Mouse (Mus musculus) liver, adult 2 months (tissue): ENCODE measurements at regions not wholly inside any gene's neighbourhood (a gene's known extent, or its start where the extent isn't known, plus 50 kb on each side); places are given as distances from the start of the nearest gene placed in this dataset.

Source experiments
- DNase-seq: peaks from one replicate; pipeline ENCODE4 v3.0.0-alpha.2; 2011; ENCODE audit warnings: low read depth, low spot score; ENCODE audit errors: extremely low read depth
- H3K27ac ChIP-seq: fragments of 200-500 bp; replicated peaks from 2 replicates; pipeline ENCODE4 v1.5.1; 2012; ENCODE audit warnings: low read depth, mild to moderate bottlenecking, control low read depth, inconsistent platforms, low read length; ENCODE audit not compliant: insufficient read depth
- H3K27me3 ChIP-seq: fragments of 200-500 bp; 2 replicates; pipeline ENCODE4 v1.6.1; 2012; ENCODE audit warnings: mild to moderate bottlenecking, moderate library complexity, low read length, inconsistent platforms; ENCODE audit not compliant: control insufficient read depth, insufficient read depth
- H3K36me3 ChIP-seq: fragments of 200-500 bp; 2 replicates; pipeline ENCODE4 v1.6.1; 2012; ENCODE audit warnings: low read length, inconsistent platforms; ENCODE audit not compliant: control insufficient read depth, insufficient read depth
- H3K4me1 ChIP-seq: fragments of 200-500 bp; 2 replicates; pipeline ENCODE4 v1.6.1; 2011; ENCODE audit warnings: low read length; ENCODE audit not compliant: control insufficient read depth, insufficient read depth
- H3K4me3 ChIP-seq: fragments of 200-500 bp; 2 replicates; pipeline ENCODE4 v1.5.1; 2011; ENCODE audit warnings: low read depth, mild to moderate bottlenecking, control low read depth, low read length, moderate library complexity; ENCODE audit not compliant: insufficient read depth
- H3K79me2 ChIP-seq: fragments of 200-500 bp; 2 replicates; pipeline ENCODE4 v1.6.1; 2012; ENCODE audit warnings: inconsistent platforms, mild to moderate bottlenecking, low read length, moderate library complexity; ENCODE audit not compliant: control insufficient read depth, insufficient read depth
- H3K9ac ChIP-seq: fragments of 200-500 bp; 2 replicates; pipeline ENCODE4 v1.6.1; 2012; ENCODE audit warnings: low read depth, mild to moderate bottlenecking, control low read depth, inconsistent platforms, low read length
- CTCF ChIP-seq: fragments of 200-500 bp; IDR thresholded peaks from 2 replicates; pipeline ENCODE4 v1.5.1; 2011; ENCODE audit warnings: low read depth, low read length, control low read depth
- POLR2A ChIP-seq: fragments of 200-500 bp; IDR thresholded peaks from 2 replicates; pipeline ENCODE4 v1.6.1; 2011; ENCODE audit warnings: low read length, control low read depth; ENCODE audit not compliant: insufficient read depth; ENCODE audit errors: extremely low read depth
- WGBS: fragments of 180-500 bp; shearing (Covaris S2); methylation state at CpG from one replicate; pipeline ENCODE4 v1.1.7; 2018; 5-methylcytosine and 5-hydroxymethylcytosine counted together

DNA sequence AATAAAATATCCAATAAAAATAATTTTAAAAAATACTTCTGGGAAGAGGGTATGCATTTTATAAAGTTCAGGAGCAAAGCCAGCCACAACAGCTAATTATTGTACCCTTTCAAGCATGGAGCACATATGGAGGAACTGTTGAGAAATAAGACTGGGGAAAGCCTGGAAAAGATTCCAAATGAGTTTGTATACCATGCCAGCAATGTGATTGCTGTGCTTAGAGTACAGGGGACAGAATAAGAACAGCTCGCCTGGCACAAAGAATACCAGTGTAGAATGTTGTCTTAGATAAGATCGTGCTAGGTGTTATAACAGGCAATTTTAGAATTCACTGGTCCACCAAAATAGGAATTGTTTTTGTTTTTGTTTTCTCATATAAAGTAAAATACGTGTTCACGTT is 78.6 kb upstream of the Gbe1 start:
- 91% methylated on average over 4 of the region's 4 CpGs for WGBS
- TF ChIP-seq POLR2A = no peak
- no peak for TF ChIP-seq CTCF
- no peak overlapping the region for H3K27ac ChIP-seq
- H3K9ac ChIP-seq = no peak overlapping the region
- no peaks in the 10 kb centered on the region for H3K4me1 ChIP-seq
- no peak overlapping the region for H3K4me3 ChIP-seq
- DNase-seq = no peak
- no peaks in the 10 kb centered on the region for H3K79me2 ChIP-seq
- no peaks in the 10 kb centered on the region for H3K36me3 ChIP-seq
- H3K27me3 ChIP-seq = no peaks in the 10 kb centered on the region

GRCm38 (mm10) chr16:70239432-70239941 is 74.3 kb upstream of the Gbe1 start:
- Histone ChIP-seq H3K27ac (no peak overlapping the region), H3K4me3 (no peak overlapping the region), H3K36me3 (no peaks in the 10 kb centered on the region), H3K9ac (no peak overlapping the region), H3K79me2 (no peaks in the 10 kb centered on the region), H3K4me1 (no peaks in the 10 kb centered on the region), H3K27me3 (no peaks in the 10 kb centered on the region)
- WGBS = 85% methylated on average over 7 of the region's 7 CpGs
- no peak for DNase-seq
- TF ChIP-seq POLR2A (no peak), CTCF (no peak)

- H3K27me3 ChIP-seq = no peaks in the 10 kb centered on the region
- no peaks in the 10 kb centered on the region for H3K36me3 ChIP-seq
- no peak overlapping the region for H3K4me3 ChIP-seq
- no peaks in the 10 kb centered on the region for H3K4me1 ChIP-seq
- no peaks in the 10 kb centered on the region for H3K79me2 ChIP-seq
- no peak for TF ChIP-seq POLR2A
- no peak for TF ChIP-seq CTCF
- WGBS = 96% methylated on average over 4 of the region's 4 CpGs
- no peak for DNase-seq
- no peak overlapping the region for H3K9ac ChIP-seq
- H3K27ac ChIP-seq = no peak overlapping the region
Observed at GRCm38 (mm10) chr16:70244205-70244756, 69.5 kb upstream of the Gbe1 start.

DNA sequence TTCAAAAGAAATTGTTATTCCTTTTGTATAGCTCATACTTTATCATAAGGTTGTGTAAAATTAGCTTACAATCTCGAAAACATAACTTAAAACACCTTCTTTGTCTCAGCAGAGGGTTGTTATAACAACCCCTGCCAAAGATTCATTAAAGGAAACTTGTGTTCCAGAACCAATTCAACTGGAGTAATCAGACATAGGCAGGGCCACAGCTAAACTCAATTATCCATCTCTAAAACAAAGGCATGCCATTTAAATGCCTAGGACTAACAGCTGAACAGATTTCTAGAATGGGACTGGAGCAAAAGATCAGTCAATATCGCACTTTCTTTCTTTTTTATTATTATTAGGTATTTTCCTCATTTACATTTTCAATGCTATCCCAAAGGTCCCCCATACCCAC is 68.8 kb upstream of the Gbe1 start:
- Histone ChIP-seq H3K27ac (no peak overlapping the region), H3K4me1 (no peaks in the 10 kb centered on the region), H3K9ac (no peak overlapping the region), H3K79me2 (no peaks in the 10 kb centered on the region), H3K4me3 (no peak overlapping the region), H3K27me3 (no peaks in the 10 kb centered on the region), H3K36me3 (no peaks in the 10 kb centered on the region)
- WGBS = 82% methylated on average over 2 of the region's 2 CpGs
- no peak for DNase-seq
- no peak for TF ChIP-seq POLR2A
- TF ChIP-seq CTCF = no peak

- TF ChIP-seq CTCF = no peak
- TF ChIP-seq POLR2A = no peak
- 60% methylated on average over 1 of the region's 1 CpGs for WGBS
- H3K9ac ChIP-seq = no peak overlapping the region
- no peaks in the 10 kb centered on the region for H3K79me2 ChIP-seq
- peak; percentile 27 for DNase-seq
- no peaks in the 10 kb centered on the region for H3K27me3 ChIP-seq
- no peak overlapping the region for H3K4me3 ChIP-seq
- no peak overlapping the region for H3K27ac ChIP-seq
- peaks cover 10% of the 10 kb centered on the region; the same call in 1 of the 2 replicates for H3K4me1 ChIP-seq
- H3K36me3 ChIP-seq = no peaks in the 10 kb centered on the region
Observed at GRCm38 (mm10) chr16:70259364-70259763, 54.4 kb upstream of the Gbe1 start.

- Histone ChIP-seq H3K27ac (peak overlapping the region; percentile 51; the same call in 1 of the 2 replicates), H3K27me3 (no peaks in the 10 kb centered on the region), H3K9ac (no peak overlapping the region), H3K4me1 (peaks cover 10% of the 10 kb centered on the region; the same call in 1 of the 2 replicates), H3K36me3 (no peaks in the 10 kb centered on the region), H3K4me3 (no peak overlapping the region), H3K79me2 (no peaks in the 10 kb centered on the region)
- no peak for TF ChIP-seq POLR2A
- no peak for TF ChIP-seq CTCF
- peak; percentile 93 for DNase-seq
- 7% methylated on average over 1 of the region's 1 CpGs for WGBS
Observed at GRCm38 (mm10) chr16:70260151-70260550, 53.6 kb upstream of the Gbe1 start.
